Mouse (Mus musculus): Measurements from ENCODE around the gene Chtf18. TPM values are rescaled to one million over a fixed set of nuclear protein-coding genes. Genes with fewer than 3 reads are reported as not detected.

The Chtf18 gene
- total RNA-seq, 4 experiments from 2014 or later, result 1.8 to 3.1 (median 2.1) TPM

Small RNA genes within 50 kb of the gene (microRNA-seq; reads per million reads assigned to microRNA genes)
- gene Gm25083, result 0 reads per million in 2 experiments

Other genes starting within 250 kb of the Chtf18 start
- gene Sstr5, start 230.1 kb downstream of the Chtf18 start, total RNA-seq (2022), result 1 to 10 TPM; 1.4 to 1.7 (median 1.5) TPM
- 10 to 100 TPM; 49.8 to 68.7 (median 54.9) TPM for gene Sox8, start 156.7 kb downstream of the Chtf18 start, total RNA-seq (2022)
- 10 to 100 TPM; 22.0 to 26.3 (median 24.6) TPM for gene Lmf1, start 148.3 kb downstream of the Chtf18 start, total RNA-seq (2022)
- 100 to 1,000 TPM; 125 to 148 (median 137) TPM for gene Gng13, start 10.2 kb downstream of the Chtf18 start, total RNA-seq (2022)
- 10 to 100 TPM; 55.9 to 61.2 (median 58.2) TPM for gene Rpusd1, start 251 bp upstream of the Chtf18 start, total RNA-seq (2022)
- 1 to 10 TPM in 1 of 4 experiments, under 1 TPM in 3; 0.30 to 1.1 (median 0.70) TPM for gene Mslnl, start 8.6 kb upstream of the Chtf18 start, total RNA-seq (2022)
- gene Msln, start 27.0 kb upstream of the Chtf18 start, total RNA-seq (2022), result 1 to 10 TPM; 2.3 to 4.9 (median 2.6) TPM
- 10 to 100 TPM; 32.1 to 40.6 (median 37.2) TPM for gene Narfl, start 46.4 kb upstream of the Chtf18 start, total RNA-seq (2022)
- 100 to 1,000 TPM; 120 to 140 (median 140) TPM for gene Haghl, start 58.3 kb upstream of the Chtf18 start, total RNA-seq (2022)
- gene Ccdc78, start 59.2 kb upstream of the Chtf18 start, total RNA-seq (2022), result under 1 TPM in 3 of 4 experiments, not detected in 1; 0.37 to 0.84 (median 0.37) TPM
- 10 to 100 TPM; 83.6 to 99.1 (median 88.6) TPM for gene Fam173a, start 65.5 kb upstream of the Chtf18 start, total RNA-seq (2022)
- 1 to 10 TPM in 2 of 4 experiments, not detected in 2; 1.8 to 3.3 TPM for gene AC134908.4, start 68.2 kb upstream of the Chtf18 start, total RNA-seq (2022)
- 10 to 100 TPM; 83.0 to 89.4 (median 88.3) TPM for gene Metrn, start 69.7 kb upstream of the Chtf18 start, total RNA-seq (2022)
- gene Fbxl16, start 81.7 kb upstream of the Chtf18 start, total RNA-seq (2022), result 100 to 1,000 TPM; 603 to 725 (median 681) TPM
- 10 to 100 TPM; 22.1 to 28.5 (median 26.8) TPM for gene Wdr24, start 96.2 kb upstream of the Chtf18 start, total RNA-seq (2022)
- 10 to 100 TPM; 52.6 to 63.8 (median 56.4) TPM for gene Jmjd8, start 101.4 kb upstream of the Chtf18 start, total RNA-seq (2022)
- gene Stub1, start 106.0 kb upstream of the Chtf18 start, total RNA-seq (2022), result 100 to 1,000 TPM; 168 to 175 (median 172) TPM
- 10 to 100 TPM; 32.6 to 42.3 (median 37.5) TPM for gene Rhbdl1, start 109.9 kb upstream of the Chtf18 start, total RNA-seq (2022)
- gene Gm20683, start 114.3 kb upstream of the Chtf18 start, total RNA-seq (2022), result 10 to 100 TPM; 19.4 to 25.5 (median 21.2) TPM
- 10 to 100 TPM; 59.9 to 86.5 (median 78.9) TPM for gene Rhot2, start 117.4 kb upstream of the Chtf18 start, total RNA-seq (2022)
- gene Wdr90, start 134.1 kb upstream of the Chtf18 start, total RNA-seq (2022), result 10 to 100 TPM; 23.4 to 29.1 (median 24.5) TPM
- 10 to 100 TPM; 16.8 to 25.2 (median 19.0) TPM for gene Mcrip2, start 141.3 kb upstream of the Chtf18 start, total RNA-seq (2022)
- gene Mettl26, start 147.7 kb upstream of the Chtf18 start, total RNA-seq (2022), result 10 to 100 TPM; 31.4 to 37.3 (median 34.6) TPM
- 1 to 10 TPM; 1.4 to 3.2 (median 1.5) TPM for gene Wfikkn1, start 153.4 kb upstream of the Chtf18 start, total RNA-seq (2022)
- 10 to 100 TPM; 39.7 to 46.1 (median 45.1) TPM for gene Rab40c, start 192.3 kb upstream of the Chtf18 start, total RNA-seq (2022)
- gene Pigq, start 217.5 kb upstream of the Chtf18 start, total RNA-seq (2022), result 100 to 1,000 TPM; 104 to 113 (median 104) TPM
- gene Nhlrc4, start 217.5 kb upstream of the Chtf18 start, total RNA-seq (2022), result under 1 TPM; 0.41 to 0.74 (median 0.48) TPM
- gene A930017K11Rik, start 225.1 kb upstream of the Chtf18 start, total RNA-seq (2022), result 1 to 10 TPM in 3 of 4 experiments, under 1 TPM in 1; 0.63 to 1.8 (median 1.4) TPM